Mouse (Mus musculus) frontal cortex, adult 2 months (tissue): ENCODE results near the gene Theg. TPM values are rescaled to one million over a fixed set of nuclear protein-coding genes. Genes with fewer than 3 reads are reported as not detected.

Experiments used
- DNase-seq, 2 experiments: peaks; one replicate each; pipeline ENCODE4 v3.0.0; 2022; ENCODE audit warnings: low spot score in 1 of 2; ENCODE audit errors: extremely low spot score in 1 of 2
- polyA plus RNA-seq: library from polyadenylated mRNA; depleted of rRNA; stranded (reverse); fragments of >200 nt; gene quantifications from 2 replicates; pipeline ENCODE4 v1.2.3, GENCODE M21; 2012

Theg gene
- polyA plus RNA-seq, 1 experiment, result 2.0 TPM

GRCm38 (mm10) chr10:79559716-79560115 lies 27.4 kb downstream of the Theg start:
- no peak for DNase-seq

GRCm38 (mm10) chr10:79557496-79557895 lies 29.6 kb downstream of the Theg start:
- no peak for DNase-seq

GRCm38 (mm10) chr10:79556951-79557350 lies 30.2 kb downstream of the Theg start:
- DNase-seq, result no peak

GRCm38 (mm10) chr10:79555238-79555724 lies 31.9 kb downstream of the Theg start:
- DNase-seq, result no peak

GRCm38 (mm10) chr10:79554330-79555237 lies 32.5 kb downstream of the Theg start, which contains the start of gene Mier2:
TSS of gene Mier2 (minus strand) at chr10:79555199.
- peak; percentile 33 to 81 for DNase-seq

- DNase-seq, result no peak
Observed at GRCm38 (mm10) chr10:79553691-79554090, 33.4 kb downstream of the Theg start.

GRCm38 (mm10) chr10:79553176-79553575 lies 34.0 kb downstream of the Theg start:
- no peak for DNase-seq

- DNase-seq, result no peak
Observed at GRCm38 (mm10) chr10:79552531-79552930, 34.6 kb downstream of the Theg start.

- no peak for DNase-seq
Observed at GRCm38 (mm10) chr10:79550366-79550765, 36.8 kb downstream of the Theg start.

- DNase-seq, result no peak
Observed at GRCm38 (mm10) chr10:79548971-79549723, 38.0 kb downstream of the Theg start.

- DNase-seq, result no peak
Observed at GRCm38 (mm10) chr10:79548546-79548945, 38.6 kb downstream of the Theg start.

- DNase-seq, result no peak
Observed at GRCm38 (mm10) chr10:79547148-79547675, 39.9 kb downstream of the Theg start.

- DNase-seq, result no peak
Observed at GRCm38 (mm10) chr10:79546483-79546882, 40.6 kb downstream of the Theg start.

GRCm38 (mm10) chr10:79545891-79546290 lies 41.2 kb downstream of the Theg start:
- DNase-seq, result no peak

- no peak for DNase-seq
Observed at GRCm38 (mm10) chr10:79544631-79545030, 42.5 kb downstream of the Theg start.

GRCm38 (mm10) chr10:79543884-79544597 lies 43.1 kb downstream of the Theg start:
- DNase-seq, result no peak

- no peak for DNase-seq
Observed at GRCm38 (mm10) chr10:79542171-79542570, 45.0 kb downstream of the Theg start.

- no peak for DNase-seq
Observed at GRCm38 (mm10) chr10:79541522-79541921, 45.6 kb downstream of the Theg start.

GRCm38 (mm10) chr10:79540746-79541145 lies 46.4 kb downstream of the Theg start:
- no peak for DNase-seq

GRCm38 (mm10) chr10:79539701-79540495 lies 47.2 kb downstream of the Theg start:
- no peak for DNase-seq
